Mouse (Mus musculus) embryonic facial prominence, embryonic 14.5 days (tissue): ENCODE measurements at regions not wholly inside any gene's neighbourhood (a gene's known extent, or its start where the extent isn't known, plus 50 kb on each side); places are given as distances from the start of the nearest gene placed in this dataset.

Experiments
- ATAC-seq: fragments of 200-750 bp; cut with Nextera tagmentation; 2 replicates; pipeline ENCODE4 v1.8.0; 2017; ENCODE audit warnings: low read depth, moderate number of reproducible peaks, moderate TSS enrichment
- DNase-seq: peaks from one replicate; pipeline ENCODE4 v3.0.0-alpha.2; 2015; ENCODE audit warnings: low spot score
- H3K27ac ChIP-seq: fragments of 300-500 bp; sonication (generic); replicated peaks from 2 replicates; pipeline ENCODE4 v1.5.1; 2014; ENCODE audit warnings: low read depth, mild to moderate bottlenecking, low read length, moderate library complexity
- H3K27me3 ChIP-seq: fragments of 300-500 bp; sonication (generic); replicated peaks from 2 replicates; pipeline ENCODE4 v1.6.1; 2014; ENCODE audit warnings: low read length; ENCODE audit not compliant: control insufficient read depth, insufficient read depth
- H3K36me3 ChIP-seq: fragments of 300-500 bp; sonication (generic); 2 replicates; pipeline ENCODE4 v1.6.1; 2014; ENCODE audit warnings: low read length, mixed read lengths; ENCODE audit not compliant: control insufficient read depth, insufficient read depth
- H3K4me1 ChIP-seq: fragments of 300-500 bp; sonication (generic); 2 replicates; pipeline ENCODE4 v1.6.1; 2014; ENCODE audit warnings: antibody characterized with exemption, low read length; ENCODE audit not compliant: control insufficient read depth, insufficient read depth
- H3K4me2 ChIP-seq: fragments of 300-500 bp; sonication (generic); 2 replicates; pipeline ENCODE4 v1.6.1; 2014; ENCODE audit warnings: low read depth, mild to moderate bottlenecking, low read length, moderate library complexity, mixed read lengths
- H3K4me3 ChIP-seq: fragments of 300-500 bp; sonication (generic); 2 replicates; pipeline ENCODE4 v1.5.1; 2014; ENCODE audit warnings: low read depth, mild to moderate bottlenecking, low read length
- H3K9ac ChIP-seq: fragments of 300-500 bp; sonication (generic); 2 replicates; pipeline ENCODE4 v1.6.1; 2014; ENCODE audit warnings: low read depth, mild to moderate bottlenecking, low read length, moderate library complexity, mixed read lengths
- H3K9me3 ChIP-seq: fragments of 300-500 bp; sonication (generic); 2 replicates; pipeline ENCODE4 v1.6.1; 2016; ENCODE audit warnings: low read length; ENCODE audit not compliant: control insufficient read depth
- WGBS: fragments of 180-500 bp; shearing (Covaris S2); extraction: QIAGEN DNeasy Blood & Tissue Kit; methylation state at CpG from one replicate; pipeline ENCODE4 v1.1.7; 2014; 5-methylcytosine and 5-hydroxymethylcytosine counted together

GRCm38 (mm10) chr9:98791709-98792108 lies 50.6 kb upstream of the Prr23a1 start:
- Histone ChIP-seq H3K27me3 (no peaks in the 10 kb centered on the region), H3K4me3 (no peak overlapping the region), H3K27ac (no peak overlapping the region), H3K4me1 (no peaks in the 10 kb centered on the region), H3K9ac (no peak overlapping the region), H3K36me3 (no peaks in the 10 kb centered on the region), H3K4me2 (no peak overlapping the region), H3K9me3 (0 out of 2 replicates have a peak, but pooled peaks cover 3% of the 10 kb centered on the region)
- 57% methylated on average over 4 of the region's 4 CpGs for WGBS
- DNase-seq, result no peak
- ATAC-seq, result no peak

- DNase-seq (no peak), ATAC-seq (no peak)
- Histone ChIP-seq H3K9me3 (no peaks in the 10 kb centered on the region), H3K4me1 (no peaks in the 10 kb centered on the region), H3K27me3 (no peaks in the 10 kb centered on the region), H3K36me3 (no peaks in the 10 kb centered on the region), H3K4me3 (no peak overlapping the region), H3K27ac (no peak overlapping the region), H3K4me2 (no peak overlapping the region), H3K9ac (no peak overlapping the region)
- WGBS, result 57% methylated on average over 5 of the region's 5 CpGs
Observed at GRCm38 (mm10) chr9:98773651-98774185, 68.6 kb upstream of the Prr23a1 start.

- ATAC-seq, result no peak
- 72% methylated on average over 11 of the region's 11 CpGs for WGBS
- no peak for DNase-seq
- H3K9ac ChIP-seq, result no peak overlapping the region
- no peak overlapping the region for H3K4me3 ChIP-seq
- no peaks in the 10 kb centered on the region for H3K4me1 ChIP-seq
- H3K27me3 ChIP-seq, result no peaks in the 10 kb centered on the region
- H3K27ac ChIP-seq, result no peak overlapping the region
- H3K36me3 ChIP-seq, result no peaks in the 10 kb centered on the region
- H3K4me2 ChIP-seq, result no peak overlapping the region
- H3K9me3 ChIP-seq, result no peaks in the 10 kb centered on the region
Observed at GRCm38 (mm10) chr9:98773212-98773611, 69.1 kb upstream of the Prr23a1 start.

- Histone ChIP-seq H3K4me3 (no peak overlapping the region), H3K36me3 (no peaks in the 10 kb centered on the region), H3K9ac (no peak overlapping the region), H3K27me3 (no peaks in the 10 kb centered on the region), H3K9me3 (no peaks in the 10 kb centered on the region), H3K4me2 (no peak overlapping the region), H3K4me1 (no peaks in the 10 kb centered on the region), H3K27ac (no peak overlapping the region)
- no peak for ATAC-seq
- DNase-seq, result no peak
- 85% methylated on average over 4 of the region's 4 CpGs for WGBS
Observed at GRCm38 (mm10) chr9:98754764-98755163, 87.5 kb upstream of the Prr23a1 start.

- Histone ChIP-seq H3K4me3 (no peak overlapping the region), H3K9ac (no peak overlapping the region), H3K4me2 (no peak overlapping the region), H3K4me1 (no peaks in the 10 kb centered on the region), H3K27me3 (no peaks in the 10 kb centered on the region), H3K36me3 (no peaks in the 10 kb centered on the region), H3K27ac (no peak overlapping the region), H3K9me3 (no peaks in the 10 kb centered on the region)
- no peak for DNase-seq
- no peak for ATAC-seq
- 62% methylated on average over 6 of the region's 6 CpGs for WGBS
Observed at GRCm38 (mm10) chr9:98753356-98753953, 88.8 kb upstream of the Prr23a1 start.

- ATAC-seq (no peak), DNase-seq (no peak)
- H3K27me3 ChIP-seq, result no peaks in the 10 kb centered on the region
- H3K9me3 ChIP-seq, result no peaks in the 10 kb centered on the region
- no peak overlapping the region for H3K9ac ChIP-seq
- H3K4me1 ChIP-seq, result no peaks in the 10 kb centered on the region
- no peaks in the 10 kb centered on the region for H3K36me3 ChIP-seq
- H3K4me2 ChIP-seq, result no peak overlapping the region
- no peak overlapping the region for H3K4me3 ChIP-seq
- H3K27ac ChIP-seq, result no peak overlapping the region
Observed at GRCm38 (mm10) chr9:98743785-98744184, 98.5 kb upstream of the Prr23a1 start.

- H3K27me3 ChIP-seq, result no peaks in the 10 kb centered on the region
- peaks cover 6% of the 10 kb centered on the region; the same call in 1 of the 2 replicates for H3K9me3 ChIP-seq
- no peak overlapping the region for H3K9ac ChIP-seq
- H3K36me3 ChIP-seq, result no peaks in the 10 kb centered on the region
- 0 out of 2 replicates have a peak overlapping the region, but pooled peaks have one; percentile 21 for H3K27ac ChIP-seq
- H3K4me2 ChIP-seq, result no peak overlapping the region
- H3K4me1 ChIP-seq, result peaks cover 3% of the 10 kb centered on the region; the same call in 1 of the 2 replicates
- DNase-seq (peak; percentile 87), ATAC-seq (peak; percentile 92)
- WGBS, result 37% methylated on average over 5 of the region's 5 CpGs
- no peak overlapping the region for H3K4me3 ChIP-seq
Observed at GRCm38 (mm10) chr9:98727276-98727860, 114.9 kb upstream of the Prr23a1 start.

GRCm38 (mm10) chr9:98726638-98727037 lies 115.7 kb upstream of the Prr23a1 start:
- no peaks in the 10 kb centered on the region for H3K27me3 ChIP-seq
- H3K9ac ChIP-seq, result no peak overlapping the region
- ATAC-seq, result peak; percentile 41; the same call in 1 of the 2 replicates
- no peak overlapping the region for H3K27ac ChIP-seq
- H3K9me3 ChIP-seq, result peaks cover under 1% of the 10 kb centered on the region; the same call in 1 of the 2 replicates
- no peak for DNase-seq
- no peak overlapping the region for H3K4me3 ChIP-seq
- WGBS, result 32% methylated on average over 5 of the region's 5 CpGs
- H3K36me3 ChIP-seq, result no peaks in the 10 kb centered on the region
- peaks cover 3% of the 10 kb centered on the region; the same call in 1 of the 2 replicates for H3K4me1 ChIP-seq
- no peak overlapping the region for H3K4me2 ChIP-seq

- Histone ChIP-seq H3K9ac (no peak overlapping the region), H3K4me1 (peaks cover 3% of the 10 kb centered on the region; the same call in 1 of the 2 replicates), H3K27me3 (no peaks in the 10 kb centered on the region), H3K4me3 (no peak overlapping the region), H3K36me3 (no peaks in the 10 kb centered on the region), H3K27ac (no peak overlapping the region), H3K4me2 (no peak overlapping the region), H3K9me3 (no peaks in the 10 kb centered on the region)
- WGBS, result 45% methylated on average over 3 of the region's 3 CpGs
- ATAC-seq, result no peak
- no peak for DNase-seq
Observed at GRCm38 (mm10) chr9:98722885-98723284, 119.4 kb upstream of the Prr23a1 start.
